Mouse (Mus musculus): ENCODE results near the gene Olfr1489.
"Not testable (repeated sequence)": the region's sequence is repeated elsewhere in the genome, so short reads cannot be mapped to it uniquely, and the experiment has no call there.

Gene Olfr1489

GRCm38 (mm10) chr19:13631321-13631720, at the start of gene Olfr1489:
Gene Olfr1489, plus strand, starts transcription at chr19:13631621.
- DNase-seq (ENCODE audit: low read depth, low spot score) = no peak

GRCm38 (mm10) chr19:13583211-13583610, 48.2 kb upstream of the Olfr1489 start, which contains the start of gene Olfr1484:
Gene Olfr1484, plus strand, starts transcription at chr19:13583511.
- no peak for DNase-seq (ENCODE audit: low read depth, low spot score)

GRCm38 (mm10) chr19:13617075-13617474, 14.3 kb upstream of the Olfr1489 start, which contains the start of gene Olfr1487:
Gene Olfr1487, plus strand, starts transcription at chr19:13617375.
- not testable (repeated sequence) for DNase-seq (ENCODE audit: low read depth, low spot score)

- DNase-seq (ENCODE audit: low read depth, low spot score) = no peak
Measured at GRCm38 (mm10) chr19:13650791-13651190, 19.4 kb downstream of the Olfr1489 start, which contains the start of gene Olfr1490. Gene Olfr1490, plus strand, starts transcription at chr19:13651091.

All from R1 (cell line).